ENCODE assay signal across 27 mouse cellular contexts in genomic region chr13:54557652-54558051, GRCm38 (mm10). TPM values are rescaled to one million over a fixed set of nuclear protein-coding genes. Genes with fewer than 3 reads are reported as not detected.
DNase-seq lines count a peak whose midpoint lies in the region; ATAC-seq and TF ChIP-seq lines count a peak whose summit lies in the region.
"Had no signal": no experiment of that assay in that cellular context is flagged by ENCODE, and none has a peak within 500 bp of the region (broad histone marks: within the 10 kb centered on the region; RNA-seq: fewer than 3 reads in every experiment).

No protein-coding gene starts in this region.

- no peak overlapping the region for H3K9ac ChIP-seq in liver, adult 2 months (ENCODE audit: low read depth, low read length)
- H3K9ac ChIP-seq in forebrain, embryonic 13.5 days, result no peak overlapping the region
- H3K9ac ChIP-seq: embryonic facial prominence, embryonic 12.5 days; forebrain, embryonic 15.5 days; hindbrain, embryonic 12.5 days; intestine, embryonic 15.5 days; limb, embryonic 12.5 days; liver, embryonic 12.5 days; liver, postnatal 0 days; neural tube, embryonic 13.5 days had no signal

- ATAC-seq in forebrain, embryonic 13.5 days, result no peak
- ATAC-seq: forebrain, embryonic 15.5 days; intestine, embryonic 15.5 days; liver, embryonic 12.5 days; liver, postnatal 0 days; Patski had no signal

- WGBS in liver, adult 2 months, result 82% methylated on average over 1 of the region's 1 CpGs
- 96% methylated on average over 1 of the region's 1 CpGs for WGBS in forebrain, embryonic 13.5 days

- H3K27me3 ChIP-seq in liver, adult 2 months (ENCODE audit: control insufficient read depth, insufficient read depth, low read length), result no peaks in the 10 kb centered on the region
- no peaks in the 10 kb centered on the region for H3K27me3 ChIP-seq in forebrain, embryonic 13.5 days
- H3K27me3 ChIP-seq: embryonic facial prominence, embryonic 12.5 days; forebrain, embryonic 15.5 days; hindbrain, embryonic 12.5 days; intestine, embryonic 15.5 days; limb, embryonic 12.5 days; liver, embryonic 12.5 days; neural tube, embryonic 13.5 days; Patski had no signal

- TF ChIP-seq CTCF in liver, adult 2 months (IDR thresholded peaks at IDR 0.05; ENCODE audit: low read depth, low read length), result no peak

- H3K9me3 ChIP-seq in forebrain, embryonic 13.5 days (replicated peaks), result no peaks in the 10 kb centered on the region
- H3K9me3 ChIP-seq: embryonic facial prominence, embryonic 12.5 days; forebrain, embryonic 15.5 days; hindbrain, embryonic 12.5 days; intestine, embryonic 15.5 days; limb, embryonic 12.5 days; liver, embryonic 12.5 days; neural tube, embryonic 13.5 days had no signal

- no peak overlapping the region for H3K4me3 ChIP-seq in liver, adult 2 months (ENCODE audit: insufficient read depth, low read depth, low read length)
- no peak overlapping the region for H3K4me3 ChIP-seq in forebrain, embryonic 13.5 days
- H3K4me3 ChIP-seq: embryonic facial prominence, embryonic 12.5 days; forebrain, embryonic 15.5 days; hindbrain, embryonic 12.5 days; intestine, embryonic 15.5 days; limb, embryonic 12.5 days; liver, embryonic 12.5 days; myocyte; neural tube, embryonic 13.5 days had no signal

- DNase-seq in cerebellum, adult 9-11 months, result peak; percentile 30
- no peak for DNase-seq in cerebellum, postnatal 14 days
- DNase-seq in kidney, adult 18-20 months, result peak; percentile 47
- DNase-seq in kidney, postnatal 4 days, result no peak
- no peak for DNase-seq in liver, adult 2 months (ENCODE audit: extremely low read depth, low read depth, low spot score)
- no peak for DNase-seq in liver
- DNase-seq: adrenal gland, postnatal 10 days; cerebellum, adult 11 months; embryo, embryonic 11 days; gastrocnemius, postnatal 14 days; heart, postnatal 36 days; layer of hippocampus, adult 9-11 months; liver, postnatal 0 days; lung, postnatal 36 days had no signal

- TF ChIP-seq POLR2A in liver, adult 2 months (IDR thresholded peaks at IDR 0.05; ENCODE audit: extremely low read depth, insufficient read depth, low read length), result no peak

- peaks cover 10% of the 10 kb centered on the region; the same call in 1 of the 2 replicates for H3K79me2 ChIP-seq in liver, adult 2 months (ENCODE audit: control insufficient read depth, insufficient read depth, low read length)

- no peak overlapping the region for H3K4me2 ChIP-seq in forebrain, embryonic 13.5 days
- H3K4me2 ChIP-seq: embryonic facial prominence, embryonic 12.5 days; forebrain, embryonic 15.5 days; heart, embryonic 11.5 days; hindbrain, embryonic 12.5 days; intestine, embryonic 15.5 days; limb, embryonic 12.5 days; liver, embryonic 12.5 days; midbrain, embryonic 11.5 days; neural tube, embryonic 13.5 days had no signal

- peaks cover 52% of the 10 kb centered on the region for H3K36me3 ChIP-seq in liver, adult 2 months (ENCODE audit: control insufficient read depth, insufficient read depth, low read length)
- peaks cover 95% of the 10 kb centered on the region for H3K36me3 ChIP-seq in forebrain, embryonic 13.5 days (ENCODE audit: poor library complexity, severe bottlenecking)

- peaks cover 8% of the 10 kb centered on the region for H3K4me1 ChIP-seq in liver, adult 2 months (ENCODE audit: control insufficient read depth, insufficient read depth, low read length)
- no peaks in the 10 kb centered on the region for H3K4me1 ChIP-seq in forebrain, embryonic 13.5 days
- H3K4me1 ChIP-seq: embryonic facial prominence, embryonic 12.5 days; hindbrain, embryonic 12.5 days; intestine, embryonic 15.5 days; limb, embryonic 12.5 days; liver, embryonic 12.5 days had no signal

- peak overlapping the region; percentile 22 for H3K27ac ChIP-seq in liver, adult 2 months (replicated peaks; ENCODE audit: insufficient read depth, low read depth, low read length)
- no peak overlapping the region for H3K27ac ChIP-seq in forebrain, embryonic 13.5 days
- H3K27ac ChIP-seq: embryonic facial prominence, embryonic 12.5 days; forebrain, embryonic 15.5 days; hindbrain, embryonic 12.5 days; hindbrain, postnatal 0 days; intestine, embryonic 15.5 days; limb, embryonic 12.5 days; liver, embryonic 12.5 days; neural tube, embryonic 13.5 days had no signal

RNA-seq across cellular contexts. Expression of gene 4833439L19Rik, which starts 7.6 kb away (rescaled TPM):
- total RNA-seq in liver, adult 2 months (2014; rRNA removed), result 24.1 and 24.2 TPM in 2 replicates
- polyA plus RNA-seq in liver, adult 2 months (2012; rRNA removed), result 52.5 and 54.3 TPM in 2 replicates
- polyA plus RNA-seq in forebrain, embryonic 13.5 days (2015; fragmentation: Nextera tagmentation; extraction: Ambion mirVana), result 262 and 276 TPM in 2 replicates

RNA-seq across cellular contexts. Expression of gene Arl10, which starts 17.2 kb away (rescaled TPM):
- total RNA-seq in liver, adult 2 months (2014; rRNA removed), result 4.2 and 5.6 TPM in 2 replicates
- polyA plus RNA-seq in liver, adult 2 months (2012; rRNA removed), result 3.2 and 5.2 TPM in 2 replicates
- 52.1 and 53.5 TPM in 2 replicates for polyA plus RNA-seq in forebrain, embryonic 13.5 days (2015; fragmentation: Nextera tagmentation; extraction: Ambion mirVana)

RNA-seq across cellular contexts. Expression of gene Nop16, which starts 32.2 kb away (rescaled TPM):
- 15.0 and 15.8 TPM in 2 replicates for total RNA-seq in liver, adult 2 months (2014; rRNA removed)
- 9.4 and 11.1 TPM in 2 replicates for polyA plus RNA-seq in liver, adult 2 months (2012; rRNA removed)
- polyA plus RNA-seq in forebrain, embryonic 13.5 days (2015; fragmentation: Nextera tagmentation; extraction: Ambion mirVana), result 59.6 and 66.2 TPM in 2 replicates

RNA-seq across cellular contexts. Expression of gene Higd2a, which starts 32.4 kb away (rescaled TPM):
- 51.1 and 56.3 TPM in 2 replicates for total RNA-seq in liver, adult 2 months (2014; rRNA removed)
- polyA plus RNA-seq in liver, adult 2 months (2012; rRNA removed), result 98.7 and 133 TPM in 2 replicates
- 204 and 209 TPM in 2 replicates for polyA plus RNA-seq in forebrain, embryonic 13.5 days (2015; fragmentation: Nextera tagmentation; extraction: Ambion mirVana)

RNA-seq across cellular contexts. Expression of gene Cltb, which starts 53.5 kb away (rescaled TPM):
- 19.0 and 24.8 TPM in 2 replicates for total RNA-seq in liver, adult 2 months (2014; rRNA removed)
- 45.6 and 51.5 TPM in 2 replicates for polyA plus RNA-seq in liver, adult 2 months (2012; rRNA removed)
- polyA plus RNA-seq in forebrain, embryonic 13.5 days (2015; fragmentation: Nextera tagmentation; extraction: Ambion mirVana), result 57.2 and 60.3 TPM in 2 replicates

Comparison
In these comparisons a context has a peak if more than half of its experiments do, and no peak if none do; other contexts are left out.
1. DNase-seq: peak in cerebellum, adult 9-11 months (single experiment) and kidney, adult 18-20 months (single experiment); none in cerebellum, postnatal 14 days (0 of 2), kidney, postnatal 4 days (0 of 2), liver, adult 2 months (single experiment) and liver (single experiment).